Mouse (Mus musculus): Measurements from ENCODE around the gene Ssna1. TPM values are rescaled to one million over a fixed set of nuclear protein-coding genes. Genes with fewer than 3 reads are reported as not detected.

The Ssna1 gene
- polyA plus RNA-seq, 1 experiment from 2014 or later, result 157 TPM

GRCm38 (mm10) chr2:25285551-25285950, 13.3 kb upstream of the Ssna1 start:
- Histone ChIP-seq H3K36me3 (ENCODE audit: control insufficient read depth, insufficient read depth) (peaks cover 41% of the 10 kb centered on the region), H3K9ac (ENCODE audit: low read length) (no peak overlapping the region), H3K9me3 (replicated peaks; ENCODE audit: control insufficient read depth, low read length) (no peaks in the 10 kb centered on the region), H3K4me1 (ENCODE audit: control insufficient read depth, insufficient read depth, low read length) (peaks cover 8% of the 10 kb centered on the region; the same call in 1 of the 2 replicates), H3K4me2 (ENCODE audit: low read depth, low read length) (no peak overlapping the region), H3K27ac (ENCODE audit: low read length) (no peak overlapping the region), H3K27me3 (ENCODE audit: control insufficient read depth, insufficient read depth, low read length) (peaks cover 29% of the 10 kb centered on the region), H3K4me3 (ENCODE audit: low read length) (no peak overlapping the region)
- no peak for ATAC-seq (replicated peaks; ENCODE audit: extremely low read depth, insufficient read depth, low FRiP score)
- 86% methylated on average over 2 of the region's 2 CpGs for WGBS

DNA sequence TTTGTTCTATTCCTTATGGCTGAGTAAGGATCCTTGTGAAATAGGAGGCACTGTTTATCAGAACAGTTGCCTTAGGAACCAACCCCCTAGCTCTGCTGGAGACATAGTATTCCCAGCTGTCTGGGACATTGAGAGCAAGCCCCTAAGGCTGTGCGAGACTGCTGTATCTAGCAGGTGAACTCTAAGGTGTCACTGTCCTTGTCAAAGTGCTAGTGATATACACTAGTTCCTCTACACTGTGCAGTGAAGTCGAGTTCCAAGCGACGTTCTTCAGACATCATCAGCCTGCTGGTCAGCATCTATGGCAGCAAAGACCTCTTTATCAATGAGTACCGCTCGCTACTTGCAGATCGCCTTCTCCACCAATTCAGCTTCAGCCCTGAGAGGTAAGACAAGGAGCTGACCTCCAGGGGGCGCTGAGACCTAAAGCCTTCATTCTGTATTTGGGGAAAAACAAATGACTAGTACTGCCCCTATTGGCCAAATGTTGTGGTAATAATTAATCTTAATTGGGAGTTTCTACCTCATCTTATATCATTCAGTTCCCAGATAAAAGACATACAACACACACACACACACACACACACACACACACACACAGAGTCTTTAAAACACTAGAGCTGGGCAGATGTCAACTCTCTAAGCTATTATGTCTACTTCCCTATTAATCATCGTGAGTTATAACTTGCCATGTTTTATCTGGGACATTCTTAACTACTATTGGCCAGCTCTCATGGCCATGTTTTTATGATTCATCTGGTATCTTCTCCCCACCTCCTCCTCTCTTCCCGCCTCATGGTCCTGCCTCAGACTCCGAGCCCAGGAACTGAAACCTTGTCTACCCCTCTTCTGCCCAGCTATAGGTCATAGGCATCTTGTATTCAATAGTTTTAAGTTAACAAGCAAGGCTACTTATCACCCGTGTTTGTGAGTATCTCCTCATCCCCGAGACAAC, 7.0 kb upstream of the Ssna1 start:
- no peaks in the 10 kb centered on the region for H3K4me1 ChIP-seq (ENCODE audit: control insufficient read depth, insufficient read depth, low read length)
- H3K27ac ChIP-seq (ENCODE audit: low read length), result no peak overlapping the region
- H3K9me3 ChIP-seq (replicated peaks; ENCODE audit: control insufficient read depth, low read length), result no peaks in the 10 kb centered on the region
- no peaks in the 10 kb centered on the region for H3K27me3 ChIP-seq (ENCODE audit: control insufficient read depth, insufficient read depth, low read length)
- peak; percentile 58; the same call in 1 of the 2 replicates for ATAC-seq (replicated peaks; ENCODE audit: extremely low read depth, insufficient read depth, low FRiP score)
- 60% methylated on average over 13 of the region's 13 CpGs for WGBS
- no peak overlapping the region for H3K4me3 ChIP-seq (ENCODE audit: low read length)
- H3K4me2 ChIP-seq (ENCODE audit: low read depth, low read length), result no peak overlapping the region
- H3K9ac ChIP-seq (ENCODE audit: low read length), result no peak overlapping the region
- H3K36me3 ChIP-seq (ENCODE audit: control insufficient read depth, insufficient read depth), result peaks cover 72% of the 10 kb centered on the region

GRCm38 (mm10) chr2:25273010-25273409, 772 bp upstream of the Ssna1 start:
- peak overlapping the region; percentile 65 for H3K27ac ChIP-seq (ENCODE audit: low read length)
- peak overlapping the region; percentile 96 for H3K4me2 ChIP-seq (ENCODE audit: low read depth, low read length)
- 32% methylated on average over 16 of the region's 16 CpGs for WGBS
- no peaks in the 10 kb centered on the region for H3K27me3 ChIP-seq (ENCODE audit: control insufficient read depth, insufficient read depth, low read length)
- no peak for ATAC-seq (replicated peaks; ENCODE audit: extremely low read depth, insufficient read depth, low FRiP score)
- no peaks in the 10 kb centered on the region for H3K9me3 ChIP-seq (replicated peaks; ENCODE audit: control insufficient read depth, low read length)
- peaks cover 40% of the 10 kb centered on the region for H3K36me3 ChIP-seq (ENCODE audit: control insufficient read depth, insufficient read depth)
- peak overlapping the region; percentile 78 for H3K4me3 ChIP-seq (ENCODE audit: low read length)
- H3K9ac ChIP-seq (ENCODE audit: low read length), result peak overlapping the region; percentile 82
- peaks cover 17% of the 10 kb centered on the region for H3K4me1 ChIP-seq (ENCODE audit: control insufficient read depth, insufficient read depth, low read length)

DNA sequence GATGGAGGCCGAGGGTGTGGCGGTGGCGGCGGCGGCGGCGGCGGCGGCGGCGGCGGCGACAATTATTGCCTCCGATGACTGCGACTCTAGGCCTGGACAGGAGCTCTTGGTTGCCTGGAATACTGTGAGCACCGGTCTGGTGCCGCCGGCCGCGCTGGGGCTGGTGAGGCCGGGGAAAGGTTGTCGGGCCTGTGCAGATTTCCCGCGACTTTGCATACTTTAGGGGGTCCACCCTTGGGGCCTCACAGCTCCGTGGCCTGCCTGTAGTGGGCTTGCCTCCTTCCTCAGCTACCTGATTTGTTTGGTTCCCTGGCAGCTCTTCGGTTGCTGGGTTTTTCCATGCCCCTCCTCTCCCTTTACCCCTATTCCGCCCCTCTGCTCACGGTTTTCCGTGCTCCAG, 277 bp upstream of the Ssna1 start:
- peak overlapping the region; percentile 65 for H3K27ac ChIP-seq (ENCODE audit: low read length)
- H3K4me3 ChIP-seq (ENCODE audit: low read length), result peak overlapping the region; percentile 78
- peaks cover 35% of the 10 kb centered on the region for H3K36me3 ChIP-seq (ENCODE audit: control insufficient read depth, insufficient read depth)
- H3K9me3 ChIP-seq (replicated peaks; ENCODE audit: control insufficient read depth, low read length), result no peaks in the 10 kb centered on the region
- peak; percentile 47 for ATAC-seq (replicated peaks; ENCODE audit: extremely low read depth, insufficient read depth, low FRiP score)
- peaks cover 19% of the 10 kb centered on the region for H3K4me1 ChIP-seq (ENCODE audit: control insufficient read depth, insufficient read depth, low read length)
- peak overlapping the region; percentile 96 for H3K4me2 ChIP-seq (ENCODE audit: low read depth, low read length)
- no peaks in the 10 kb centered on the region for H3K27me3 ChIP-seq (ENCODE audit: control insufficient read depth, insufficient read depth, low read length)
- H3K9ac ChIP-seq (ENCODE audit: low read length), result peak overlapping the region; percentile 82
- WGBS, result 0% methylated on average over 23 of the region's 29 CpGs

DNA sequence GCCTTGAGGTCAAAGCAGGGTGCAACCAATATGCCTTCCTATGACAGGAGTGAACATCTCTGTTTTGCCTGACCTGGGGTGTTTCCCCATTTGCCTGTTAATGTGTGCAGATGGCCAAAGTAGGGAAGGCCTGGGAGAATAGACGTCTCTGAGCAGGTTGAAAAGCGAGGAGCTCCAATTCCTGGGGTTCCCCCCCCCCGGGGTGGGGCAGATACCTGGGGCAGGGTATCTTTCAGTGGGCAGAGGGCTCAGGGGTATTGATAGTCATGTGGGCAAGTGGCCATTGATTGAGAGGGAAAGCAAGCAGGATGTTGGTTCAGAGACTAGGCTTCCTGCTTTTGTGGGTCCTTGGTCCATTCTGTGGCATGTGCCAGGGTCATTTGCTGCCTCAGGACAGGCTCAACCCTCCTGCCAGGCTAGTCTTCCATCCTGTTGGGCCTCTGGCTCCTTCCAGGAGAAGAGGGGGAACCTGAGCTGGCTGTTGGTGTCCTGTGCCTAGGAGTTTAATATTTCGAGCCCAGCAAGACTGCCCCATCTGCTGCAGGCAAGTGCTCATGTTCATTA, 4.4 kb downstream of the Ssna1 start:
- H3K9ac ChIP-seq (ENCODE audit: low read length), result no peak overlapping the region
- H3K27me3 ChIP-seq (ENCODE audit: control insufficient read depth, insufficient read depth, low read length), result peaks cover 8% of the 10 kb centered on the region
- H3K4me1 ChIP-seq (ENCODE audit: control insufficient read depth, insufficient read depth, low read length), result peaks cover 43% of the 10 kb centered on the region
- peaks cover 11% of the 10 kb centered on the region; the same call in 1 of the 2 replicates for H3K36me3 ChIP-seq (ENCODE audit: control insufficient read depth, insufficient read depth)
- no peak overlapping the region for H3K4me3 ChIP-seq (ENCODE audit: low read length)
- H3K4me2 ChIP-seq (ENCODE audit: low read depth, low read length), result no peak overlapping the region
- ATAC-seq (replicated peaks; ENCODE audit: extremely low read depth, insufficient read depth, low FRiP score), result no peak
- WGBS, result 67% methylated on average over 4 of the region's 4 CpGs
- no peak overlapping the region for H3K27ac ChIP-seq (ENCODE audit: low read length)
- no peaks in the 10 kb centered on the region for H3K9me3 ChIP-seq (replicated peaks; ENCODE audit: control insufficient read depth, low read length)

GRCm38 (mm10) chr2:25267241-25267640, 5.0 kb downstream of the Ssna1 start:
- Histone ChIP-seq H3K9me3 (replicated peaks; ENCODE audit: control insufficient read depth, low read length) (no peaks in the 10 kb centered on the region), H3K4me2 (ENCODE audit: low read depth, low read length) (no peak overlapping the region), H3K27ac (ENCODE audit: low read length) (no peak overlapping the region), H3K9ac (ENCODE audit: low read length) (no peak overlapping the region), H3K4me3 (ENCODE audit: low read length) (no peak overlapping the region), H3K36me3 (ENCODE audit: control insufficient read depth, insufficient read depth) (peaks cover 11% of the 10 kb centered on the region; the same call in 1 of the 2 replicates), H3K4me1 (ENCODE audit: control insufficient read depth, insufficient read depth, low read length) (peaks cover 43% of the 10 kb centered on the region), H3K27me3 (ENCODE audit: control insufficient read depth, insufficient read depth, low read length) (peaks cover 8% of the 10 kb centered on the region)
- ATAC-seq (replicated peaks; ENCODE audit: extremely low read depth, insufficient read depth, low FRiP score), result no peak

DNA sequence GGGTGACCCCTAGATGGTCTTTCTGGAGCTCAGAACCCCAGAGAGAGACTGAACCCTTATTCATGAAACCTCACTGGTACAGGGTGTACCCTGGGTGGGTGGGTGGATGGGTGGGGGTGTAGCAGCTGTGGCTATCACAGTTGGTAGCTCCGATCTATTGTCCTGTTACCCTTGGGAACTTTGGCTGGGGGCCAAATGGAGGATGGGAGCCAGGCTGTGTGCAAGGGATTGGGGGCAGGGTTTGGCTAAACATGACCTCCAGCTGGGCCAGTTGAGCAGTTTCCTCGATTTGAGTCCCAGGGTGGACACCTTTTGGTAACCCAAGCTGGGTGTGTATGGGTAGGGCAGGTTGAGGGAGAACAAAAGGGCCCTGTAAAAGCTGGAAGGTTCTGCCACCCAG, 5.5 kb downstream of the Ssna1 start:
- H3K27me3 ChIP-seq (ENCODE audit: control insufficient read depth, insufficient read depth, low read length), result peaks cover 8% of the 10 kb centered on the region
- H3K9me3 ChIP-seq (replicated peaks; ENCODE audit: control insufficient read depth, low read length), result no peaks in the 10 kb centered on the region
- H3K9ac ChIP-seq (ENCODE audit: low read length), result no peak overlapping the region
- H3K4me2 ChIP-seq (ENCODE audit: low read depth, low read length), result 0 out of 2 replicates have a peak overlapping the region, but pooled peaks have one; percentile 13
- WGBS, result 36% methylated on average over 2 of the region's 2 CpGs
- H3K4me1 ChIP-seq (ENCODE audit: control insufficient read depth, insufficient read depth, low read length), result peaks cover 43% of the 10 kb centered on the region
- H3K27ac ChIP-seq (ENCODE audit: low read length), result no peak overlapping the region
- H3K4me3 ChIP-seq (ENCODE audit: low read length), result no peak overlapping the region
- no peak for ATAC-seq (replicated peaks; ENCODE audit: extremely low read depth, insufficient read depth, low FRiP score)
- peaks cover 11% of the 10 kb centered on the region; the same call in 1 of the 2 replicates for H3K36me3 ChIP-seq (ENCODE audit: control insufficient read depth, insufficient read depth)

GRCm38 (mm10) chr2:25265897-25266656, 6.2 kb downstream of the Ssna1 start:
- H3K27ac ChIP-seq (ENCODE audit: low read length), result no peak overlapping the region
- 51% methylated on average over 6 of the region's 6 CpGs for WGBS

More at GRCm38 (mm10) chr2:25265897-25266656, 6.2 kb downstream of the Ssna1 start:
- Histone ChIP-seq H3K4me1 (ENCODE audit: control insufficient read depth, insufficient read depth, low read length) (peaks cover 37% of the 10 kb centered on the region), H3K9me3 (replicated peaks; ENCODE audit: control insufficient read depth, low read length) (no peaks in the 10 kb centered on the region), H3K27me3 (ENCODE audit: control insufficient read depth, insufficient read depth, low read length) (peaks cover 8% of the 10 kb centered on the region), H3K36me3 (ENCODE audit: control insufficient read depth, insufficient read depth) (peaks cover 11% of the 10 kb centered on the region; the same call in 1 of the 2 replicates), H3K4me2 (ENCODE audit: low read depth, low read length) (peak overlapping the region; percentile 17; the same call in 1 of the 2 replicates), H3K9ac (ENCODE audit: low read length) (peak overlapping the region; percentile 45; the same call in 1 of the 2 replicates), H3K4me3 (ENCODE audit: low read length) (no peak overlapping the region)
- ATAC-seq (replicated peaks; ENCODE audit: extremely low read depth, insufficient read depth, low FRiP score), result no peak

Data from heart, embryonic 16.5 days (tissue).